Mouse (Mus musculus): ENCODE results near the gene Shb. TPM values are rescaled to one million over a fixed set of nuclear protein-coding genes. Genes with fewer than 3 reads are reported as not detected.

Shb gene
- polyA plus RNA-seq, 1 experiment from 2014 or later: 2.6 TPM

DNA sequence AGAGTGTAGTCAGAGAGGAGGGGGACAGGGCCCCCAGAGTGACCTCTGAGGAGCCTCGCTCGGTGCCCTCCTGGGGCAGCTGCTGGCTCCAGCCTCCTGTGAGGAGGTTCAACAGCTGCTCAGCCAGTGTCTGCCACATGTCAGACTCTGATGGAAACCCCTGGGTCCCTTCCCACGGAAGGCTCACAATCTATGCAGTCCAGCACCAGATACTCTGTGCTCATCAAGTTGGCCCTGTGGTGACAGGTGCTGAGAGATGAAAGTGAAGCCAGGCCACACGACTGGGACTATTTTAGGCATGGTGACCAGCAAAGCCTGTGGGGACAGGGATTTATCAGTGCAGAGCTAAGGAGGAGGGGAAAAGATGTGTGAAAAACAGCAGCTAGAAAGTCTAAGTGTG is 87.5 kb downstream of the Shb start:
- no peaks in the 10 kb centered on the region for H3K27me3 ChIP-seq (replicated peaks; ENCODE audit: control insufficient read depth, insufficient read depth, low read length)
- WGBS: 45% methylated on average over 4 of the region's 4 CpGs
- no peak overlapping the region for H3K9ac ChIP-seq (ENCODE audit: low read depth, low read length)
- H3K9me3 ChIP-seq (ENCODE audit: control insufficient read depth, low read length): no peaks in the 10 kb centered on the region
- no peaks in the 10 kb centered on the region for H3K36me3 ChIP-seq (ENCODE audit: control insufficient read depth, insufficient read depth, low read length)
- H3K4me3 ChIP-seq (ENCODE audit: low read length): no peak overlapping the region
- no peak overlapping the region for H3K27ac ChIP-seq (ENCODE audit: low read depth, low read length)
- H3K4me2 ChIP-seq (ENCODE audit: low read length): no peak overlapping the region
- ATAC-seq: no peak
- peaks cover 3% of the 10 kb centered on the region; the same call in 1 of the 2 replicates for H3K4me1 ChIP-seq (ENCODE audit: control insufficient read depth, insufficient read depth, low read depth, low read length)

DNA sequence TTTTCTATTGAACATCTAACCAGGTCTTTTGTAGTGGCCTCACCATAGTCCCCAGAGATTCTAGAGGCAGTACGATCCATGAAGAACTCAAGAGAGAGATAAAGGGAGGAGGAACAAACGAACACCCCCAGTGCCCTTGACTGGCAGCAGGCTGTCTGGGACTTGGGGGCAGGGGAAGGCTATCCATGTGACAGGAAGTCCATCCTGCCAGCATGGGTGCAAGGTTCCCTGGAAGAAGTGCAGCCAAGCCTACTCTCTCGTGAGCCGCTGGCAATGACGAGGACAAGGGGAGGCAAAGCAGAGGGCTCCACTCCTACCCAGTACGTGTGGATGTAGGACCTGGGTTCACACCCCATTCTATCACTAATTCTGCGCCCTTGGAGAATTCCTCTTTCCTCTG is 88.6 kb downstream of the Shb start:
- H3K27me3 ChIP-seq (replicated peaks; ENCODE audit: control insufficient read depth, insufficient read depth, low read length): no peaks in the 10 kb centered on the region
- 75% methylated on average over 7 of the region's 7 CpGs for WGBS
- H3K27ac ChIP-seq (ENCODE audit: low read depth, low read length): no peak overlapping the region
- H3K4me1 ChIP-seq (ENCODE audit: control insufficient read depth, insufficient read depth, low read depth, low read length): peaks cover 4% of the 10 kb centered on the region; the same call in 1 of the 2 replicates
- no peaks in the 10 kb centered on the region for H3K9me3 ChIP-seq (ENCODE audit: control insufficient read depth, low read length)
- no peak overlapping the region for H3K4me3 ChIP-seq (ENCODE audit: low read length)
- H3K9ac ChIP-seq (ENCODE audit: low read depth, low read length): no peak overlapping the region
- no peak for ATAC-seq
- no peak overlapping the region for H3K4me2 ChIP-seq (ENCODE audit: low read length)
- H3K36me3 ChIP-seq (ENCODE audit: control insufficient read depth, insufficient read depth, low read length): no peaks in the 10 kb centered on the region

DNA sequence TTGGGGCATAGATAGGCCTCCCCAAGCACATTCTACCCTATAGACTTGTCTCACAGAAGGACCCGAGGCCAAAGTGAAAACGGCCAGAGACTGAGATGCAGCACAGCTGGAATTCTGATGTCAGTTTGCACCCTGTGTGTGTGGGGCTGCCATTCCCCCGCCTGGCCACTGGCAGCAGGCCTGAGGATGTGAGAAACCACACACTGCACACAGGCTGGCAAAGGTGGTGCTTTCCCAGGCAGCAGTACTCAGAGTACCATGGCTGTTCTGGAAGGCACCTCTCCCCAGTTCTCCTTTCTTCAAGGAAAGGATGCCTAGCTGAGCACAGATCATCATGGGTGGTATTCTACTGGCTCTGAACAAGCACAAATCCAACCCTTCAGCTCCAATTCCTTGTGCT is 90.0 kb downstream of the Shb start:
- 67% methylated on average over 3 of the region's 3 CpGs for WGBS
- ATAC-seq: no peak
- Histone ChIP-seq H3K4me2 (ENCODE audit: low read length) (no peak overlapping the region), H3K27me3 (replicated peaks; ENCODE audit: control insufficient read depth, insufficient read depth, low read length) (no peaks in the 10 kb centered on the region), H3K4me3 (ENCODE audit: low read length) (no peak overlapping the region), H3K9me3 (ENCODE audit: control insufficient read depth, low read length) (no peaks in the 10 kb centered on the region), H3K27ac (ENCODE audit: low read depth, low read length) (no peak overlapping the region), H3K9ac (ENCODE audit: low read depth, low read length) (no peak overlapping the region), H3K4me1 (ENCODE audit: control insufficient read depth, insufficient read depth, low read depth, low read length) (peaks cover 7% of the 10 kb centered on the region), H3K36me3 (ENCODE audit: control insufficient read depth, insufficient read depth, low read length) (no peaks in the 10 kb centered on the region)

DNA sequence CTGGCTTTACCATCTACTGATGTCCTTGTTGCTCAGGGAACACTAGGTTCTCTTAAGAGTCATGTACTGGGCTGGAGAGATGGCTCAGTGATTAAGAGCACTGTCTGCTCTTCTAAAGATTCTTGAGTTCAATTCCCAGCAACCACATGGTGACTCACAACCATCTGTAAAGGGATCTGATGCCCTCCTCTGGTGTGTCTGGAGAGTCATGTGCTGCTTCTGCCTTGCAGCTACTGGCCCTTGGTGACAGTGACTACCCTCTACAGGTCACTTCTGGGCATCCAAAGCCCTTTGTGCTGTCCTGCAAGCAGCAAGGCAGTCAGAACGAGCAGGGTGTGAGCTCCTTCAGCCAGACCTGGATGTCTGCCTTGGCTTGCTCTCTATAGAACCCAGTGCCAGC is 90.5 kb downstream of the Shb start:
- ATAC-seq: no peak
- Histone ChIP-seq H3K4me3 (ENCODE audit: low read length) (no peak overlapping the region), H3K9ac (ENCODE audit: low read depth, low read length) (no peak overlapping the region), H3K4me1 (ENCODE audit: control insufficient read depth, insufficient read depth, low read depth, low read length) (peaks cover 11% of the 10 kb centered on the region), H3K9me3 (ENCODE audit: control insufficient read depth, low read length) (no peaks in the 10 kb centered on the region), H3K27me3 (replicated peaks; ENCODE audit: control insufficient read depth, insufficient read depth, low read length) (no peaks in the 10 kb centered on the region), H3K36me3 (ENCODE audit: control insufficient read depth, insufficient read depth, low read length) (no peaks in the 10 kb centered on the region), H3K4me2 (ENCODE audit: low read length) (no peak overlapping the region), H3K27ac (ENCODE audit: low read depth, low read length) (no peak overlapping the region)
- 63% methylated on average over 1 of the region's 1 CpGs for WGBS

DNA sequence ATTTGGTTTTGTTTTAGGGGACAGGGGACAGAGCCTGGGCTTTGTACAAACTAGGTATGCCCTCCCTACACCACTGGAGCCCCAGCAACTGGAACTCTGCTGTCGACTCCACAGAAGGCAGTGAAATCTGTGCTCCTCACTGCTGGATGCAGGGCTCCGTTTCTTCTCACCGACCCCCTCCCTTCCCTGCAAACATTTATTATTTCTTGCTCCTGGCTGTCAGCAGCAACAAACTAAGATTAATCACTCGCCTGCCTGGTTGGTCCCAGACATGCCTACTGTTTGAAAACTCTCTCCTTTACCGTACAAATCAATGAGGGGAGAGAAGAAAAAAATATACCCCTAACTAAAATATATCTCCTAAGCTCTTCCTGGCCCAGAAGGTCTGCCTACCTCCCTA is 93.0 kb downstream of the Shb start:
- Histone ChIP-seq H3K4me1 (ENCODE audit: control insufficient read depth, insufficient read depth, low read depth, low read length) (peaks cover 25% of the 10 kb centered on the region), H3K9me3 (ENCODE audit: control insufficient read depth, low read length) (no peaks in the 10 kb centered on the region), H3K9ac (ENCODE audit: low read depth, low read length) (no peak overlapping the region), H3K4me3 (ENCODE audit: low read length) (no peak overlapping the region), H3K27me3 (replicated peaks; ENCODE audit: control insufficient read depth, insufficient read depth, low read length) (no peaks in the 10 kb centered on the region), H3K4me2 (ENCODE audit: low read length) (no peak overlapping the region), H3K27ac (ENCODE audit: low read depth, low read length) (peak overlapping the region; percentile 50), H3K36me3 (ENCODE audit: control insufficient read depth, insufficient read depth, low read length) (no peaks in the 10 kb centered on the region)
- peak; percentile 40 for ATAC-seq
- WGBS: 28% methylated on average over 5 of the region's 5 CpGs

DNA sequence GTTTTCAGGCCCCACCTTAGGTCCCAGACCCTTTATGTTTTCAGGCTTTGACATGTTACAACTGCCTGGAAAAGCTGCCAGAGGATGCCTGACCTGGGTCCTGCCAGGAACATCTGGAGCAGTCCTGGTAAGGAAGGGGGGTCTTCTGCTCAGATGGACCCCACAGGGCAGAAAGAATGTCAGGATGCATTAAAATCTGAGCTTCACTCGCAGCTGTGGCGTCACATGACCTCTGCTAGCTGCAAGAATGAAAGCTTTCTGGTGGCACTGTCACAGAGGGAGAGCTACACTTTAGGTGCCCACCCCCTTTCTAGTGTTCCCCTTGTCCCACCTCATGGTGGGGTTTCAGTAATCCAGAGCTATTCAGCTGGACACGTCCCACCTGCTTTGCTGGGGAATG is 95.3 kb downstream of the Shb start:
- 50% methylated on average over 3 of the region's 3 CpGs for WGBS
- Histone ChIP-seq H3K27me3 (replicated peaks; ENCODE audit: control insufficient read depth, insufficient read depth, low read length) (no peaks in the 10 kb centered on the region), H3K36me3 (ENCODE audit: control insufficient read depth, insufficient read depth, low read length) (no peaks in the 10 kb centered on the region), H3K4me1 (ENCODE audit: control insufficient read depth, insufficient read depth, low read depth, low read length) (peaks cover 25% of the 10 kb centered on the region), H3K27ac (ENCODE audit: low read depth, low read length) (no peak overlapping the region), H3K4me3 (ENCODE audit: low read length) (no peak overlapping the region), H3K4me2 (ENCODE audit: low read length) (no peak overlapping the region), H3K9me3 (ENCODE audit: control insufficient read depth, low read length) (no peaks in the 10 kb centered on the region), H3K9ac (ENCODE audit: low read depth, low read length) (0 out of 2 replicates have a peak overlapping the region, but pooled peaks have one; percentile 25)
- ATAC-seq: 0 out of 2 replicates have a peak, but pooled peaks have one; percentile 14

DNA sequence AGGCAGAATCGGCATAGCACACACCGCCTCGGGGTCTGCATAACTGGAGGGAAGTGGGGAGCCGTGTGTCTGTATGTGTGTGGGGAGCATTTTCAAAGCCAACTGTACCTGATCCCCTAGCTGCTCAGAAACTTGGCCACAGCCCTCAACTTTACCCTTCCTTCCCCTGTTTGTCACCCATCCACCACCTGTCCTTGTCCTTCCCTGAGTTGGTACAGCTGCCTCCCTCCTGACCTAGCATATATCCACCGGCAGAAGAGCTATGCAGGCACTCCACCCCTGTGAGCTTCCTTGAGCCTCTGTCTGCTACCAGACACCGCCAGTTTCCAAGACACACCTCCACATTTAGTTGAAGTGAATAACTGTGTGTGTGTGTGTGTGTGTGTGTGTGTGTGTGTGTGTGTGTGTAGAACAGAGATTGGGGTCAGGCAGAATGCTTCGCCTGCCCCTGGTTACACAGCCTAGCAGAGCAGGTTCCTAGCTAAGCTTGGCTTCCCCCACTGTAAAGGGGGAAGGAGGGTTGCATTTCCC is 95.8 kb downstream of the Shb start:
- Histone ChIP-seq H3K9ac (ENCODE audit: low read depth, low read length) (0 out of 2 replicates have a peak overlapping the region, but pooled peaks have one; percentile 25), H3K27me3 (replicated peaks; ENCODE audit: control insufficient read depth, insufficient read depth, low read length) (no peaks in the 10 kb centered on the region), H3K27ac (ENCODE audit: low read depth, low read length) (no peak overlapping the region; the same call in 1 of the 2 replicates), H3K36me3 (ENCODE audit: control insufficient read depth, insufficient read depth, low read length) (no peaks in the 10 kb centered on the region), H3K9me3 (ENCODE audit: control insufficient read depth, low read length) (no peaks in the 10 kb centered on the region), H3K4me2 (ENCODE audit: low read length) (no peak overlapping the region), H3K4me3 (ENCODE audit: low read length) (no peak overlapping the region), H3K4me1 (ENCODE audit: control insufficient read depth, insufficient read depth, low read depth, low read length) (peaks cover 25% of the 10 kb centered on the region)
- 66% methylated on average over 7 of the region's 7 CpGs for WGBS
- 0 out of 2 replicates have a peak, but pooled peaks have one; percentile 8 for ATAC-seq

DNA sequence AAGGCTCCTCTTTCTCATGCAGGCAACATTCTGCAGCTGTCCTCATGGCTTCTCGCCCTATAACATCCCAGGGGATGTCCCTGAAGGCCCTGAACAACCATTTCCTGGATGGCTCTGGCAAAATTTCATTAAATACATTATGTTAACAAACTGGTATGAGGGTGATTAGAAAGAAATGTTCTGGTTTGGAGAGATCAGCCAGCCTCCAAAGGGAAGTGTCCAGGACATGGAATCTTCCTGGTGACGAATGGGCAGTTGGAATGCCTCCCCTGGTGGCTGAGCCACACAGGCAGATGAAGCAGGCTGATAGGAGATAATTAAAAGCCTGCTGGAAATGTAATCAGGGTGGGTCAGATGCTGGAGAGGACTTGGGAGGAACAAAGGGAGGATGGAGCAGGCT is 96.4 kb downstream of the Shb start:
- Histone ChIP-seq H3K4me2 (ENCODE audit: low read length) (no peak overlapping the region), H3K36me3 (ENCODE audit: control insufficient read depth, insufficient read depth, low read length) (no peaks in the 10 kb centered on the region), H3K27me3 (replicated peaks; ENCODE audit: control insufficient read depth, insufficient read depth, low read length) (no peaks in the 10 kb centered on the region), H3K9ac (ENCODE audit: low read depth, low read length) (no peak overlapping the region), H3K27ac (ENCODE audit: low read depth, low read length) (no peak overlapping the region; the same call in 1 of the 2 replicates), H3K4me3 (ENCODE audit: low read length) (no peak overlapping the region), H3K9me3 (ENCODE audit: control insufficient read depth, low read length) (no peaks in the 10 kb centered on the region), H3K4me1 (ENCODE audit: control insufficient read depth, insufficient read depth, low read depth, low read length) (peaks cover 25% of the 10 kb centered on the region)
- ATAC-seq: no peak
- 48% methylated on average over 2 of the region's 2 CpGs for WGBS

DNA sequence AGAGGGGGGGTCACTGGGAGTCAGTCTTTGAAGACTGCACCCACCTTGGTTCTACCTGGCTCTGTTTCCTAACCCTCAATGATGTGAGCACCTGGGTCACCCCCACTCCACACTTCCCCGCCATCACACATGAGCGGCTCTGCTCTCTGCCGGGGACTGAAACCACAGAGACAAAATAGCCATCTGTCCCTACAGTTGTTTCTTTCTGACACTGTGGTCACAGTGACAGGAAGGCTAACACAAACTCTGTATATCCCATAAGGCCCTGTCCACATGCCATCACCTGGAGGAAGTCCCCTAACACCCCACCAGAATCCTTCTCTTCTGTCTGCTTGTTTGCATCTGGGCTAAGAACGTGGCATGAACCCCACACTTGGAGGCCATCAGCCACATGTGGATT is 97.6 kb downstream of the Shb start:
- H3K9ac ChIP-seq (ENCODE audit: low read depth, low read length): no peak overlapping the region
- peaks cover 25% of the 10 kb centered on the region for H3K4me1 ChIP-seq (ENCODE audit: control insufficient read depth, insufficient read depth, low read depth, low read length)
- 68% methylated on average over 4 of the region's 4 CpGs for WGBS
- H3K27ac ChIP-seq (ENCODE audit: low read depth, low read length): no peak overlapping the region
- no peak overlapping the region for H3K4me3 ChIP-seq (ENCODE audit: low read length)
- no peaks in the 10 kb centered on the region for H3K36me3 ChIP-seq (ENCODE audit: control insufficient read depth, insufficient read depth, low read length)
- no peak overlapping the region for H3K4me2 ChIP-seq (ENCODE audit: low read length)
- H3K27me3 ChIP-seq (replicated peaks; ENCODE audit: control insufficient read depth, insufficient read depth, low read length): no peaks in the 10 kb centered on the region
- ATAC-seq: no peak
- no peaks in the 10 kb centered on the region for H3K9me3 ChIP-seq (ENCODE audit: control insufficient read depth, low read length)

DNA sequence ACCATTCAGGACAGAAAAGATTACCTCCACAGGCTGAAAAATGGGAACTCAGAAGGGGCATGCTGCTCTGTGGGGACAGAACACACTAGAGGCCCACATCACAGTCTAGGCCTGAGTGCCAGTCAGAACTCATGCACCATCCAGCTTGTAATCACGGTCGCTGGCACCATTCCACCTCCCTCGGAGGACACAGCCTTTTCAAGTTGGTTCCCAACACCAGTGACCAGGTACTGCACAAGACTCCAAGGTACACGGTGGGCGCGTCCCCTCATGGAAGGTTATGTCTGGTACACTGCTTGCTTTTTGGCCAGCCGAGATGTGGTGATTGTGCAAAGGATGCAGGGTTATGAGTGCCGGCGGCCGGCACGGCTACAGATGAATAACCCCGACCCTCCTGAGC is 98.2 kb downstream of the Shb start:
- Histone ChIP-seq H3K9me3 (ENCODE audit: control insufficient read depth, low read length) (no peaks in the 10 kb centered on the region), H3K36me3 (ENCODE audit: control insufficient read depth, insufficient read depth, low read length) (no peaks in the 10 kb centered on the region), H3K4me1 (ENCODE audit: control insufficient read depth, insufficient read depth, low read depth, low read length) (peaks cover 24% of the 10 kb centered on the region), H3K27ac (ENCODE audit: low read depth, low read length) (no peak overlapping the region), H3K27me3 (replicated peaks; ENCODE audit: control insufficient read depth, insufficient read depth, low read length) (no peaks in the 10 kb centered on the region), H3K9ac (ENCODE audit: low read depth, low read length) (no peak overlapping the region), H3K4me2 (ENCODE audit: low read length) (no peak overlapping the region), H3K4me3 (ENCODE audit: low read length) (no peak overlapping the region)
- 68% methylated on average over 12 of the region's 12 CpGs for WGBS
- ATAC-seq: no peak
